Mouse (Mus musculus): ENCODE data around the gene Ppp1r14b. TPM values are rescaled to one million over a fixed set of nuclear protein-coding genes. Genes with fewer than 3 reads are reported as not detected.
A peak's percentile ranks its signal among the peaks of the same experiment; 100 is the strongest.

Ppp1r14b gene
- polyA plus RNA-seq, 1 experiment from 2014 or later, result 170 TPM

GRCm38 (mm10) chr19:6949532-6949931, 25.2 kb upstream of the Ppp1r14b start:
- ATAC-seq (ENCODE audit: insufficient number of reproducible peaks, insufficient read depth, low FRiP score, low read depth), result no peak
- WGBS, result 88% methylated on average over 5 of the region's 5 CpGs
- Histone ChIP-seq H3K4me2 (ENCODE audit: low read length) (no peak overlapping the region), H3K9me3 (ENCODE audit: control insufficient read depth, low read length) (no peaks in the 10 kb centered on the region), H3K27me3 (ENCODE audit: control insufficient read depth, insufficient read depth, low read length) (no peaks in the 10 kb centered on the region), H3K9ac (ENCODE audit: low read length) (no peak overlapping the region), H3K4me1 (ENCODE audit: control insufficient read depth in 2 of 2, insufficient read depth in 2 of 2, low read length in 2 of 2) (peaks cover 15 to 34% of the 10 kb centered on the region in 2 experiments), H3K27ac (replicated peaks in 1 of 2; ENCODE audit: control insufficient read depth in 1 of 2, insufficient read depth in 1 of 2, low read depth in 2 of 2, low read length in 2 of 2) (no peak overlapping the region), H3K36me3 (ENCODE audit: control insufficient read depth, insufficient read depth, low read length) (peaks cover 13% of the 10 kb centered on the region), H3K4me3 (ENCODE audit: control insufficient read depth in 1 of 2, insufficient read depth in 1 of 2, low read depth in 1 of 2, low read length in 2 of 2) (no peak overlapping the region)

- Histone ChIP-seq H3K4me1 (ENCODE audit: control insufficient read depth in 2 of 2, insufficient read depth in 2 of 2, low read length in 2 of 2) (peaks cover 17 to 37% of the 10 kb centered on the region in 2 experiments), H3K9me3 (ENCODE audit: control insufficient read depth, low read length) (no peaks in the 10 kb centered on the region), H3K4me3 (ENCODE audit: control insufficient read depth in 1 of 2, insufficient read depth in 1 of 2, low read depth in 1 of 2, low read length in 2 of 2) (peak overlapping the region in 1 of 2 experiments; percentile 64; a peak in 2 of 4 replicates), H3K27me3 (ENCODE audit: control insufficient read depth, insufficient read depth, low read length) (no peaks in the 10 kb centered on the region), H3K4me2 (ENCODE audit: low read length) (peak overlapping the region; percentile 88), H3K36me3 (ENCODE audit: control insufficient read depth, insufficient read depth, low read length) (peaks cover 17% of the 10 kb centered on the region), H3K9ac (ENCODE audit: low read length) (peak overlapping the region; percentile 88), H3K27ac (replicated peaks in 1 of 2; ENCODE audit: control insufficient read depth in 1 of 2, insufficient read depth in 1 of 2, low read depth in 2 of 2, low read length in 2 of 2) (peak overlapping the region in 1 of 2 experiments; percentile 98; a peak in 2 of 4 replicates)
- WGBS, result 57% methylated on average over 5 of the region's 5 CpGs
- no peak for ATAC-seq (ENCODE audit: insufficient number of reproducible peaks, insufficient read depth, low FRiP score, low read depth)
Measured at GRCm38 (mm10) chr19:6949951-6950350, 24.8 kb upstream of the Ppp1r14b start.

GRCm38 (mm10) chr19:6950613-6951153, 24.1 kb upstream of the Ppp1r14b start:
- H3K27me3 ChIP-seq (ENCODE audit: control insufficient read depth, insufficient read depth, low read length), result no peaks in the 10 kb centered on the region
- H3K9ac ChIP-seq (ENCODE audit: low read length), result peak overlapping the region; percentile 88
- H3K36me3 ChIP-seq (ENCODE audit: control insufficient read depth, insufficient read depth, low read length), result peaks cover 18% of the 10 kb centered on the region
- peak overlapping the region; percentile 97 to 98 for H3K27ac ChIP-seq (replicated peaks in 1 of 2; ENCODE audit: control insufficient read depth in 1 of 2, insufficient read depth in 1 of 2, low read depth in 2 of 2, low read length in 2 of 2)
- H3K4me1 ChIP-seq (ENCODE audit: control insufficient read depth in 2 of 2, insufficient read depth in 2 of 2, low read length in 2 of 2), result peaks cover 24 to 45% of the 10 kb centered on the region in 2 experiments
- H3K9me3 ChIP-seq (ENCODE audit: control insufficient read depth, low read length), result no peaks in the 10 kb centered on the region
- peak overlapping the region; percentile 64 to 66 for H3K4me3 ChIP-seq (ENCODE audit: control insufficient read depth in 1 of 2, insufficient read depth in 1 of 2, low read depth in 1 of 2, low read length in 2 of 2)
- peak; percentile 24; the same call in 1 of the 2 replicates for ATAC-seq (ENCODE audit: insufficient number of reproducible peaks, insufficient read depth, low FRiP score, low read depth)
- peak overlapping the region; percentile 88 for H3K4me2 ChIP-seq (ENCODE audit: low read length)
- WGBS, result under 1% methylated on average over 28 of the region's 28 CpGs

GRCm38 (mm10) chr19:6951381-6951968, 23.3 kb upstream of the Ppp1r14b start:
- peak overlapping the region; percentile 97 to 98 for H3K27ac ChIP-seq (replicated peaks in 1 of 2; ENCODE audit: control insufficient read depth in 1 of 2, insufficient read depth in 1 of 2, low read depth in 2 of 2, low read length in 2 of 2)
- ATAC-seq (ENCODE audit: insufficient number of reproducible peaks, insufficient read depth, low FRiP score, low read depth), result peak; percentile 57
- H3K4me2 ChIP-seq (ENCODE audit: low read length), result peak overlapping the region; percentile 88
- H3K4me3 ChIP-seq (ENCODE audit: control insufficient read depth in 1 of 2, insufficient read depth in 1 of 2, low read depth in 1 of 2, low read length in 2 of 2), result peak overlapping the region; percentile 64 to 66
- H3K9me3 ChIP-seq (ENCODE audit: control insufficient read depth, low read length), result no peaks in the 10 kb centered on the region
- H3K9ac ChIP-seq (ENCODE audit: low read length), result peak overlapping the region; percentile 88
- WGBS, result under 1% methylated on average over 35 of the region's 35 CpGs
- no peaks in the 10 kb centered on the region for H3K27me3 ChIP-seq (ENCODE audit: control insufficient read depth, insufficient read depth, low read length)
- peaks cover 28 to 50% of the 10 kb centered on the region in 2 experiments for H3K4me1 ChIP-seq (ENCODE audit: control insufficient read depth in 2 of 2, insufficient read depth in 2 of 2, low read length in 2 of 2)
- H3K36me3 ChIP-seq (ENCODE audit: control insufficient read depth, insufficient read depth, low read length), result peaks cover 21% of the 10 kb centered on the region

GRCm38 (mm10) chr19:6951994-6952711, 22.6 kb upstream of the Ppp1r14b start:
- Histone ChIP-seq H3K27ac (replicated peaks in 1 of 2; ENCODE audit: control insufficient read depth in 1 of 2, insufficient read depth in 1 of 2, low read depth in 2 of 2, low read length in 2 of 2) (peak overlapping the region; percentile 97 to 98), H3K4me1 (ENCODE audit: control insufficient read depth in 2 of 2, insufficient read depth in 2 of 2, low read length in 2 of 2) (peaks cover 28 to 50% of the 10 kb centered on the region in 2 experiments)
- 1% methylated on average over 31 of the region's 31 CpGs for WGBS

GRCm38 (mm10) chr19:6952712-6953037, 22.1 kb upstream of the Ppp1r14b start:
- Histone ChIP-seq H3K4me2 (ENCODE audit: low read length) (peak overlapping the region; percentile 88), H3K4me3 (ENCODE audit: control insufficient read depth in 1 of 2, insufficient read depth in 1 of 2, low read depth in 1 of 2, low read length in 2 of 2) (peak overlapping the region; percentile 64 to 66; a peak in 2 of 4 replicates), H3K4me1 (ENCODE audit: control insufficient read depth in 2 of 2, insufficient read depth in 2 of 2, low read length in 2 of 2) (peaks cover 28 to 50% of the 10 kb centered on the region in 2 experiments), H3K27me3 (ENCODE audit: control insufficient read depth, insufficient read depth, low read length) (no peaks in the 10 kb centered on the region), H3K27ac (replicated peaks in 1 of 2; ENCODE audit: control insufficient read depth in 1 of 2, insufficient read depth in 1 of 2, low read depth in 2 of 2, low read length in 2 of 2) (peak overlapping the region; percentile 97 to 98), H3K9ac (ENCODE audit: low read length) (peak overlapping the region; percentile 88), H3K36me3 (ENCODE audit: control insufficient read depth, insufficient read depth, low read length) (peaks cover 32% of the 10 kb centered on the region), H3K9me3 (ENCODE audit: control insufficient read depth, low read length) (no peaks in the 10 kb centered on the region)
- WGBS, result 5% methylated on average over 3 of the region's 3 CpGs
- no peak for ATAC-seq (ENCODE audit: insufficient number of reproducible peaks, insufficient read depth, low FRiP score, low read depth)

More at GRCm38 (mm10) chr19:6951994-6952711, 22.6 kb upstream of the Ppp1r14b start:
- ATAC-seq (ENCODE audit: insufficient number of reproducible peaks, insufficient read depth, low FRiP score, low read depth), result peak; percentile 51
- H3K9me3 ChIP-seq (ENCODE audit: control insufficient read depth, low read length), result no peaks in the 10 kb centered on the region
- peak overlapping the region; percentile 64 to 66 for H3K4me3 ChIP-seq (ENCODE audit: control insufficient read depth in 1 of 2, insufficient read depth in 1 of 2, low read depth in 1 of 2, low read length in 2 of 2)
- H3K27me3 ChIP-seq (ENCODE audit: control insufficient read depth, insufficient read depth, low read length), result no peaks in the 10 kb centered on the region
- H3K4me2 ChIP-seq (ENCODE audit: low read length), result peak overlapping the region; percentile 88
- H3K9ac ChIP-seq (ENCODE audit: low read length), result peak overlapping the region; percentile 88
- peaks cover 28% of the 10 kb centered on the region for H3K36me3 ChIP-seq (ENCODE audit: control insufficient read depth, insufficient read depth, low read length)

GRCm38 (mm10) chr19:6954046-6954445, 20.7 kb upstream of the Ppp1r14b start:
- Histone ChIP-seq H3K4me3 (ENCODE audit: control insufficient read depth in 1 of 2, insufficient read depth in 1 of 2, low read depth in 1 of 2, low read length in 2 of 2) (no peak overlapping the region), H3K27me3 (ENCODE audit: control insufficient read depth, insufficient read depth, low read length) (no peaks in the 10 kb centered on the region), H3K4me1 (ENCODE audit: control insufficient read depth in 2 of 2, insufficient read depth in 2 of 2, low read length in 2 of 2) (peaks cover 28 to 50% of the 10 kb centered on the region in 2 experiments), H3K36me3 (ENCODE audit: control insufficient read depth, insufficient read depth, low read length) (peaks cover 46% of the 10 kb centered on the region), H3K9ac (ENCODE audit: low read length) (no peak overlapping the region), H3K4me2 (ENCODE audit: low read length) (no peak overlapping the region), H3K27ac (replicated peaks in 1 of 2; ENCODE audit: control insufficient read depth in 1 of 2, insufficient read depth in 1 of 2, low read depth in 2 of 2, low read length in 2 of 2) (no peak overlapping the region), H3K9me3 (ENCODE audit: control insufficient read depth, low read length) (no peaks in the 10 kb centered on the region)
- ATAC-seq (ENCODE audit: insufficient number of reproducible peaks, insufficient read depth, low FRiP score, low read depth), result no peak
- 61% methylated on average over 9 of the region's 9 CpGs for WGBS
